Mouse (Mus musculus) olfactory bulb, adult 2 months (tissue): Measurements from ENCODE around the gene Inpp4a.

Experiments used
- CTCF ChIP-seq: fragments of 200-500 bp; IDR thresholded peaks from 2 replicates; pipeline ENCODE4 v1.5.1; 2012; ENCODE audit warnings: low read depth, mild to moderate bottlenecking, low read length, moderate library complexity; ENCODE audit not compliant: insufficient read depth
- POLR2A ChIP-seq: fragments of 200-500 bp; IDR thresholded peaks from 2 replicates; pipeline ENCODE4 v1.6.1; 2012; ENCODE audit warnings: mild to moderate bottlenecking, low read depth, low read length, moderate library complexity; ENCODE audit not compliant: insufficient read depth

GRCm38 (mm10) chr1:37356305-37356704 lies 56.6 kb downstream of the Inpp4a start:
- no peak for TF ChIP-seq CTCF
- no peak for TF ChIP-seq POLR2A
